Mouse (Mus musculus): Measurements from ENCODE around the gene Gm15130. TPM values are rescaled to one million over a fixed set of nuclear protein-coding genes. Genes with fewer than 3 reads are reported as not detected.

The Gm15130 gene
- not detected for polyA plus RNA-seq (2014; fragmentation: Illumina TruSeq; extraction: RNeasy Lipid Tissue Mini Kit (QIAGEN cat#74804); ENCODE audit: low read depth, low replicate concordance)

GRCm38 (mm10) chr2:111152836-111153235, at the start of gene Gm15130:
Gene Gm15130, minus strand, starts transcription at chr2:111152936.

GRCm38 (mm10) chr2:111105882-111106281, 46.9 kb downstream of the Gm15130 start, which contains the start of gene Gm13941:
Gene Gm13941, minus strand, starts transcription at chr2:111105982.

Other genes with a start within 250 kb of the Gm15130 start
- 0.76 TPM for gene Ano3, start 202.0 kb downstream of the Gm15130 start, polyA plus RNA-seq (2014; fragmentation: Illumina TruSeq; extraction: RNeasy Lipid Tissue Mini Kit (QIAGEN cat#74804); ENCODE audit: low read depth, low replicate concordance)
- gene Gm13941, start 47.0 kb downstream of the Gm15130 start, polyA plus RNA-seq (2014; fragmentation: Illumina TruSeq; extraction: RNeasy Lipid Tissue Mini Kit (QIAGEN cat#74804); ENCODE audit: low read depth, low replicate concordance) = not detected
- gene 4930430A15Rik, start 76.7 kb upstream of the Gm15130 start, polyA plus RNA-seq (2014; fragmentation: Illumina TruSeq; extraction: RNeasy Lipid Tissue Mini Kit (QIAGEN cat#74804); ENCODE audit: low read depth, low replicate concordance) = not detected
- not detected for gene Olfr1275, start 82.3 kb upstream of the Gm15130 start, polyA plus RNA-seq (2014; fragmentation: Illumina TruSeq; extraction: RNeasy Lipid Tissue Mini Kit (QIAGEN cat#74804); ENCODE audit: low read depth, low replicate concordance)
- gene Olfr1276, start 101.6 kb upstream of the Gm15130 start, polyA plus RNA-seq (2014; fragmentation: Illumina TruSeq; extraction: RNeasy Lipid Tissue Mini Kit (QIAGEN cat#74804); ENCODE audit: low read depth, low replicate concordance) = not detected
- gene Olfr1277, start 121.2 kb upstream of the Gm15130 start, polyA plus RNA-seq (2014; fragmentation: Illumina TruSeq; extraction: RNeasy Lipid Tissue Mini Kit (QIAGEN cat#74804); ENCODE audit: low read depth, low replicate concordance) = not detected
- gene Olfr1278, start 137.2 kb upstream of the Gm15130 start, polyA plus RNA-seq (2014; fragmentation: Illumina TruSeq; extraction: RNeasy Lipid Tissue Mini Kit (QIAGEN cat#74804); ENCODE audit: low read depth, low replicate concordance) = not detected
- gene Olfr1279, start 147.7 kb upstream of the Gm15130 start, polyA plus RNA-seq (2014; fragmentation: Illumina TruSeq; extraction: RNeasy Lipid Tissue Mini Kit (QIAGEN cat#74804); ENCODE audit: low read depth, low replicate concordance) = not detected
- gene Olfr1280, start 161.1 kb upstream of the Gm15130 start, polyA plus RNA-seq (2014; fragmentation: Illumina TruSeq; extraction: RNeasy Lipid Tissue Mini Kit (QIAGEN cat#74804); ENCODE audit: low read depth, low replicate concordance) = not detected
- not detected for gene Olfr1281, start 173.6 kb upstream of the Gm15130 start, polyA plus RNA-seq (2014; fragmentation: Illumina TruSeq; extraction: RNeasy Lipid Tissue Mini Kit (QIAGEN cat#74804); ENCODE audit: low read depth, low replicate concordance)
- gene Olfr1282, start 183.1 kb upstream of the Gm15130 start, polyA plus RNA-seq (2014; fragmentation: Illumina TruSeq; extraction: RNeasy Lipid Tissue Mini Kit (QIAGEN cat#74804); ENCODE audit: low read depth, low replicate concordance) = not detected
- not detected for gene Olfr1283, start 213.9 kb upstream of the Gm15130 start, polyA plus RNA-seq (2014; fragmentation: Illumina TruSeq; extraction: RNeasy Lipid Tissue Mini Kit (QIAGEN cat#74804); ENCODE audit: low read depth, low replicate concordance)
- gene Olfr1284, start 222.6 kb upstream of the Gm15130 start, polyA plus RNA-seq (2014; fragmentation: Illumina TruSeq; extraction: RNeasy Lipid Tissue Mini Kit (QIAGEN cat#74804); ENCODE audit: low read depth, low replicate concordance) = not detected